8 mouse cellular contexts compared by ENCODE assay signal in genomic region chr7:66955978-66956377, GRCm38 (mm10).
DNase-seq lines count a peak whose midpoint lies in the region; ATAC-seq lines count a peak whose summit lies in the region.

No protein-coding gene starts in this region.

- WGBS in kidney, embryonic 14.5 days, result 50% methylated on average over 2 of the region's 2 CpGs
- WGBS in heart, embryonic 11.5 days (ENCODE audit: insufficient replicate concordance), result 28% methylated on average over 2 of the region's 2 CpGs
- WGBS in stomach, embryonic 15.5 days, result 39% methylated on average over 2 of the region's 2 CpGs

- no peaks in the 10 kb centered on the region for H3K36me3 ChIP-seq in kidney, embryonic 14.5 days (ENCODE audit: control insufficient read depth, insufficient read depth, low read length)
- no peaks in the 10 kb centered on the region for H3K36me3 ChIP-seq in heart, embryonic 11.5 days (ENCODE audit: control insufficient read depth, insufficient read depth, low read length)
- no peaks in the 10 kb centered on the region for H3K36me3 ChIP-seq in stomach, embryonic 15.5 days

- no peak for DNase-seq in kidney, adult 18-20 months
- peak; percentile 56 to 73 for DNase-seq in kidney, postnatal 25 days
- no peak for DNase-seq in cerebellum, postnatal 25 days
- no peak for DNase-seq in retina, embryonic 14.5 days (ENCODE audit: low spot score)

- peaks cover 26% of the 10 kb centered on the region for H3K4me1 ChIP-seq in kidney, embryonic 14.5 days (ENCODE audit: control insufficient read depth, insufficient read depth, low read length)
- peaks cover 19% of the 10 kb centered on the region for H3K4me1 ChIP-seq in heart, embryonic 11.5 days (ENCODE audit: control insufficient read depth, insufficient read depth, low read length)
- peaks cover 12% of the 10 kb centered on the region; the same call in 1 of the 2 replicates for H3K4me1 ChIP-seq in stomach, embryonic 15.5 days

- H3K4me3 ChIP-seq in kidney, embryonic 14.5 days (ENCODE audit: low read length), result no peak overlapping the region
- no peak overlapping the region for H3K4me3 ChIP-seq in heart, embryonic 11.5 days (ENCODE audit: low read depth, low read length)
- no peak overlapping the region for H3K4me3 ChIP-seq in stomach, embryonic 15.5 days (replicated peaks)

- no peak overlapping the region for H3K9ac ChIP-seq in kidney, embryonic 14.5 days (ENCODE audit: low read depth, low read length)
- H3K9ac ChIP-seq in heart, embryonic 11.5 days (ENCODE audit: low read depth, low read length), result no peak overlapping the region
- H3K9ac ChIP-seq in stomach, embryonic 15.5 days, result no peak overlapping the region

- H3K4me2 ChIP-seq in kidney, embryonic 14.5 days (replicated peaks; ENCODE audit: low read depth, low read length), result no peak overlapping the region
- H3K4me2 ChIP-seq in heart, embryonic 11.5 days, result no peak overlapping the region
- H3K4me2 ChIP-seq in stomach, embryonic 15.5 days, result no peak overlapping the region

- no peak for ATAC-seq in kidney, embryonic 14.5 days (ENCODE audit: low FRiP score, low TSS enrichment)
- ATAC-seq in common myeloid progenitor, adult 5-6 weeks (replicated peaks; ENCODE audit: low read depth, poor library complexity, severe bottlenecking), result peak; percentile 23; the same call in 1 of the 2 replicates
- peak; percentile 59 for ATAC-seq in heart, embryonic 11.5 days (replicated peaks; ENCODE audit: insufficient number of reproducible peaks, low FRiP score, low TSS enrichment)
- peak; percentile 28; the same call in 1 of the 2 replicates for ATAC-seq in stomach, embryonic 15.5 days (ENCODE audit: insufficient read depth, low FRiP score, low read depth)

- no peaks in the 10 kb centered on the region for H3K27me3 ChIP-seq in kidney, embryonic 14.5 days (ENCODE audit: control insufficient read depth, insufficient read depth, low read length)
- no peaks in the 10 kb centered on the region for H3K27me3 ChIP-seq in heart, embryonic 11.5 days (ENCODE audit: control insufficient read depth, insufficient read depth, low read length)
- H3K27me3 ChIP-seq in stomach, embryonic 15.5 days (replicated peaks), result no peaks in the 10 kb centered on the region

- peak overlapping the region; percentile 82 for H3K27ac ChIP-seq in kidney, embryonic 14.5 days (ENCODE audit: low read depth, low read length)
- H3K27ac ChIP-seq in heart, embryonic 11.5 days (ENCODE audit: low read depth, low read length), result peak overlapping the region; percentile 90
- peak overlapping the region; percentile 74 for H3K27ac ChIP-seq in stomach, embryonic 15.5 days

- no peaks in the 10 kb centered on the region for H3K9me3 ChIP-seq in kidney, embryonic 14.5 days (ENCODE audit: control insufficient read depth, low read length)
- H3K9me3 ChIP-seq in heart, embryonic 11.5 days (replicated peaks; ENCODE audit: control insufficient read depth, low read length), result no peaks in the 10 kb centered on the region
- no peaks in the 10 kb centered on the region for H3K9me3 ChIP-seq in stomach, embryonic 15.5 days

Comparison
In these comparisons a context has a peak if more than half of its experiments do, and no peak if none do; other contexts are left out.
1. DNase-seq: peak in kidney, postnatal 25 days (2 of 2); none in kidney, adult 18-20 months (single experiment), cerebellum, postnatal 25 days (0 of 2) and retina, embryonic 14.5 days (single experiment).
2. Peak in every context shown above with its lines, with median percentiles within 50 percentile points of each other: H3K27ac ChIP-seq.